Mouse (Mus musculus) lung, embryonic 16.5 days (tissue): ENCODE data around the gene C2cd4d. TPM values are rescaled to one million over a fixed set of nuclear protein-coding genes. Genes with fewer than 3 reads are reported as not detected.

Experiments
- ATAC-seq: fragments of 200-750 bp; cut with Nextera tagmentation; 2 replicates; pipeline ENCODE4 v1.8.0; 2017; ENCODE audit warnings: low read depth, mild to moderate bottlenecking, moderate library complexity
- H3K27ac ChIP-seq: fragments of 300-500 bp; sonication (generic); 2 replicates; pipeline ENCODE4 v1.5.1; 2014; ENCODE audit warnings: mild to moderate bottlenecking, control low read depth, low read length
- H3K27me3 ChIP-seq: fragments of 300-500 bp; sonication (generic); 2 replicates; pipeline ENCODE4 v1.6.1; 2014; ENCODE audit warnings: low read depth, low read length, mixed read lengths; ENCODE audit not compliant: control insufficient read depth, insufficient read depth
- H3K36me3 ChIP-seq: fragments of 300-500 bp; sonication (generic); 2 replicates; pipeline ENCODE4 v1.6.1; 2014; ENCODE audit warnings: low read length; ENCODE audit not compliant: control insufficient read depth, insufficient read depth
- H3K4me1 ChIP-seq: fragments of 300-500 bp; sonication (generic); replicated peaks from 2 replicates; pipeline ENCODE4 v1.6.1; 2014; ENCODE audit warnings: low read length, mixed read lengths; ENCODE audit not compliant: control insufficient read depth, insufficient read depth
- H3K4me2 ChIP-seq: fragments of 300-500 bp; sonication (generic); 2 replicates; pipeline ENCODE4 v1.6.1; 2014; ENCODE audit warnings: low read depth, low read length, control low read depth
- H3K4me3 ChIP-seq: fragments of 300-500 bp; sonication (generic); 2 replicates; pipeline ENCODE4 v1.5.1; 2014; ENCODE audit warnings: mild to moderate bottlenecking, low read length, control low read depth
- H3K9ac ChIP-seq: fragments of 300-500 bp; sonication (generic); 2 replicates; pipeline ENCODE4 v1.6.1; 2014; ENCODE audit warnings: low read length, control low read depth
- H3K9me3 ChIP-seq: fragments of 300-500 bp; sonication (generic); 2 replicates; pipeline ENCODE4 v1.6.1; 2016; ENCODE audit warnings: low read length; ENCODE audit not compliant: control insufficient read depth
- WGBS: fragments of 180-500 bp; shearing (Covaris S2); extraction: QIAGEN DNeasy Blood & Tissue Kit; methylation state at CpG from one replicate; pipeline ENCODE4 v1.1.7; 2014; 5-methylcytosine and 5-hydroxymethylcytosine counted together
- polyA plus RNA-seq: library from polyadenylated mRNA; unstranded; fragments of >200 nt; fragmentation: Nextera tagmentation; extraction: Ambion mirVana; gene quantifications from 2 replicates; pipeline ENCODE4 v1.2.1, GENCODE M21; 2015

C2cd4d gene
- polyA plus RNA-seq, 1 experiment from 2014 or later = 0.68 TPM

DNA sequence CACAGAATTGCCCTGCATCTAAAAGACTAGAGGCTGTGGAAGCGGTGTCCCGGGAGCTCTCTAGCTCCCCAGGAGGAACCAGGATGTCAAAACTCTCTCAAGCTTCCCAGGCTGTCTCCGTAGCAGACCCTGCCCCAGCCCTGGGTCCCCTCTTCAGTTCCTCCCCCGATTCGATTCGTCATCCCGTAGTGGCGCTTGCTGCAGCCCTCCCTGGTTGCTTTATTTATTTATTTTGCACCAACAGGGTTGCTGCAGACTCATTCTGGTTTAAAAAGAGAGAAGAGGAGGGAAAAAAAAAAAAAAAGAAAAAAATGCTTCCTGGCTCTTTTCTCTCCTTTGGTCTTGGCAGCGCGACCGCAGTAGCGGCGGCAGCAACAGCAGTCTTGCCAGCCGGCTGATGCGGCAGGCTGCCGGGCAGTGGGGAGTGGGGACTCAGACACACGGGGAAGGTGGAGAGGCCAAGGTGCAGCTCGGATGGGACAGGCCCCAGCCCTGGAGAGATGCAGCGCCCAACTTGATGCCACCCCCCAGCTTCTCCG, 36.8 kb downstream of the C2cd4d start:
- 3% methylated on average over 20 of the region's 20 CpGs for WGBS
- H3K9ac ChIP-seq = peak overlapping the region; percentile 36; the same call in 1 of the 2 replicates
- peaks cover 3% of the 10 kb centered on the region for H3K4me1 ChIP-seq
- no peak overlapping the region for H3K27ac ChIP-seq
- no peaks in the 10 kb centered on the region for H3K9me3 ChIP-seq
- no peaks in the 10 kb centered on the region for H3K36me3 ChIP-seq
- H3K27me3 ChIP-seq = peaks cover 7% of the 10 kb centered on the region
- peak overlapping the region; percentile 34 for H3K4me3 ChIP-seq
- peak overlapping the region; percentile 62 for H3K4me2 ChIP-seq
- peak; percentile 51 for ATAC-seq

DNA sequence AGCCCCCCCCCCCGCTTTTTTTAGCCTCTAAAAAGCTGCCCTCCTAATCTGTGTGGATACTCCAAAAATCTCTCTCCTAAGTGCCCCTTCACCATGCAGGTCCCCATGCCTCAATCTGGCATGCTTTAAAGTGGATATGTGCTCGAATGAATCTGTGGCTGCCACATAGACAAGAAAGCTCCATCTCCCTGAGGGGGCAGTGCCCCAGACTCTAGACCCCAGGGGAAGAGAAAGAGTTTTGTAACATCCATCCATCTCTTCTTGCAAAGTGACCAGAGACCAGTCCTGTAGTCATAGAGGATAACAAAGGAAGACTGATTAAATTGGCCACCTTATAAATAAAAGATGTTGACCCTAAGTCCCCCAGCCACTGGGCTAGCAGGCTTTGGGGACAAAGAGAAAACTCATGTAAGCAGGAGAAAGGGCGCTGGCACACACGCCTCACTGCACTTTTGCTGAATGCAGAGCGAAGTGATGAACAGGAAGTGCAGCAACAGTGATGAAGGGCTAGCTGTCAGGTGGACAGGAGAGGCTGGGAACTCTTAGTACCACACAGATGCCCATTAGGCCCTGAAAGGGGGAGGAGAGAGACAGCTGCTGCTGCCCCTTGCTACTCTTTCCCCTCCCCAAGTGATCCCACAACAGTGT, 37.5 kb downstream of the C2cd4d start:
- H3K9me3 ChIP-seq = no peaks in the 10 kb centered on the region
- H3K27me3 ChIP-seq = peaks cover 7% of the 10 kb centered on the region
- H3K4me2 ChIP-seq = no peak overlapping the region
- no peaks in the 10 kb centered on the region for H3K36me3 ChIP-seq
- H3K9ac ChIP-seq = no peak overlapping the region
- ATAC-seq = no peak
- no peak overlapping the region for H3K27ac ChIP-seq
- WGBS = 46% methylated on average over 5 of the region's 5 CpGs
- H3K4me3 ChIP-seq = no peak overlapping the region
- peaks cover 9% of the 10 kb centered on the region for H3K4me1 ChIP-seq

DNA sequence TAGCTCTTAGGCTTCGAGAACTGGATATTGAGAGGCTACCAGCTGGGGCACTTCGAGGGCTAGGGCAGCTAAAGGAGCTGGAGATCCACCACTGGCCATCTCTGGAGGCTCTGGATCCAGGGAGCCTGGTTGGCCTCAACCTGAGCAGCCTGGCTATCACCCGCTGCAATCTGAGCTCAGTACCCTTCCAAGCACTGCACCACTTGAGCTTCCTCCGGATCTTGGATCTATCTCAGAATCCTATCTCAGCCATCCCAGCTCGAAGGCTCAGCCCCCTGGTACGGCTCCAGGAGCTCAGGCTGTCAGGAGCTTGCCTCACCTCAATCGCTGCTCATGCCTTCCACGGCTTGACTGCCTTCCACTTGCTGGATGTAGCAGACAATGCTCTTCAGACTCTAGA, 40.2 kb downstream of the C2cd4d start:
- no peaks in the 10 kb centered on the region for H3K9me3 ChIP-seq
- no peak overlapping the region for H3K4me2 ChIP-seq
- H3K27ac ChIP-seq = no peak overlapping the region
- no peak for ATAC-seq
- no peak overlapping the region for H3K9ac ChIP-seq
- WGBS = 55% methylated on average over 8 of the region's 8 CpGs
- H3K4me3 ChIP-seq = no peak overlapping the region
- peaks cover 7% of the 10 kb centered on the region for H3K27me3 ChIP-seq
- peaks cover 14% of the 10 kb centered on the region for H3K4me1 ChIP-seq
- no peaks in the 10 kb centered on the region for H3K36me3 ChIP-seq

DNA sequence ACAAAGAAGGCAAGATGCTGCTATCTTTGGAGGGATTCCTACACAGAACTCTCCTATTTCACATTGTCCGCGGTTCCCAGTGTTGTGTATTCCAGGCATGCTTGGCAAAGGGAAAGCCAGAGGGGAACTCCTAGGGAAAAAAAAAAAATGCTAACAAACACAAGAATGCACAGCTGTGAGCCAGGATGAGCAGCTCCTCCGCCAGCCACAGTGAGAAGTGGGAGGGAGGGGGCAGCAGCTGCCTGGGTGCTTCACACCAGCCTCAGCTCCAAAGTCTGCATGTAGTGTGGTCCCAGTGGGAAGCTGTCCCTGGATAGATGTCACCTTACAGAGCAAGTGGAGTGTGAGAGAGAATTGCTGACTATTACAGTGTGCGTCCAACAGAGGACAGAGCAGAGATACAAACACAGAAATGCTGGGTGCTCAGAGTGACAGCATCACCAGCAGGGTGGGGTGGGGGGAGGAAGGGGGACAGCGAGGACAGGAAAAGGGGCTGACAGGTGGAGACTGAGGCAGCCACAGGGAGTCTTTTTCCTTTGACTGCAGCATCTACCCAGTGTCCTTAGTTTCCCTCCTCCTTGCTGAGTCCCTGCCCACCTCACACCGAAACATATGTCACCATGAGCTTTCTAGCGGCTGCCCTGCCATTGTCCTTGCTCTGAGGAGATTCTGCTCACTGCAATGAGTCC, 42.3 kb downstream of the C2cd4d start:
- H3K36me3 ChIP-seq = no peaks in the 10 kb centered on the region
- no peaks in the 10 kb centered on the region for H3K9me3 ChIP-seq
- no peak overlapping the region for H3K9ac ChIP-seq
- peaks cover 2% of the 10 kb centered on the region for H3K27me3 ChIP-seq
- peaks cover 10% of the 10 kb centered on the region for H3K4me1 ChIP-seq
- 19% methylated on average over 7 of the region's 7 CpGs for WGBS
- ATAC-seq = no peak
- no peak overlapping the region for H3K4me3 ChIP-seq
- H3K27ac ChIP-seq = peak overlapping the region; percentile 56
- H3K4me2 ChIP-seq = no peak overlapping the region

DNA sequence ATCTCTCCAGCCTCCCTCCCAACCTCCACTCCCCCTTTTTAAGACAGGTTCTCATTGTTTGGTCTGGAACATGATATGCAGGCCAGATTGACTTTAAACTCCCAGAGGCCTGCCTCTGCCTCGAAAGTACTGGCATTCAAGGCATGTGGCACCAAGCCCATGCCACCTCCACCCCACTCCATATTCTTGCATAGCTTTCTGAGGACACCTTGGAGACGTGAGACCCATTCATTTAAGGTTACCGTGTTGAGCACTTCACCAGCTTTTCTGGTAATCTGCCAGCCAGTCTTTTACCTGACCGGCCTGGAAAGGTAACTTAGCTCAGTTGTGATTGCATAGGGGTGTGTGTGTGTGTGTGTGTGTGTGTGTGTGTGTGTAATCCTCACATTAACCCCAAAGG, 43.3 kb downstream of the C2cd4d start:
- peak; percentile 93 for ATAC-seq
- WGBS = 35% methylated on average over 4 of the region's 4 CpGs

DNA sequence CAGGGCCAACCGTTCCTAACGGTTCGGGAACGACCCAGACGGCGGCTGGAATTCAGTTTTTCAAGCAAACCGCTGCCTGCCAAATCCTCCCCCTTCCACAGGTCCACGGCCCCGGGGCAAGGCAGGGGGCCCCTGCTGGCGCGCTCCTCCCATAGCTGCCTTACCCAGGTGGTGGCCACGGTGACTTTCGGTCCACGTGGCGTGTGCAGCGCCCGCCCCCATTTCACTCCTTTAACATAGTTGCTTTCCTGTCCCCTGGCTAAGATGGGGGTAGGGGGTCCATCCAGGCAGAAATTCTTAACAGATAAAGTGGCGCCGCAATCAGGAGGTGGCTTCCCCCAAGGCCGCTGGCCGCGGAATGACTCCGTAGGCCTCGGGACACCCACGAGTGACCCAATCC, 50.3 kb downstream of the C2cd4d start:
- 8% methylated on average over 25 of the region's 25 CpGs for WGBS
- peaks cover 9% of the 10 kb centered on the region for H3K4me1 ChIP-seq
- no peak overlapping the region for H3K27ac ChIP-seq
- H3K36me3 ChIP-seq = no peaks in the 10 kb centered on the region
- peak; percentile 43 for ATAC-seq
- no peaks in the 10 kb centered on the region for H3K9me3 ChIP-seq
- H3K9ac ChIP-seq = peak overlapping the region; percentile 53
- H3K4me3 ChIP-seq = peak overlapping the region; percentile 51
- H3K27me3 ChIP-seq = no peaks in the 10 kb centered on the region
- peak overlapping the region; percentile 69 for H3K4me2 ChIP-seq

More for the DNA sequence above, 43.3 kb downstream of the C2cd4d start:
- peak overlapping the region; percentile 83 for H3K27ac ChIP-seq
- H3K4me3 ChIP-seq = no peak overlapping the region
- peaks cover 10% of the 10 kb centered on the region for H3K4me1 ChIP-seq
- no peak overlapping the region for H3K9ac ChIP-seq
- H3K9me3 ChIP-seq = no peaks in the 10 kb centered on the region
- no peaks in the 10 kb centered on the region for H3K36me3 ChIP-seq
- no peaks in the 10 kb centered on the region; the same call in 1 of the 2 replicates for H3K27me3 ChIP-seq
- no peak overlapping the region for H3K4me2 ChIP-seq

DNA sequence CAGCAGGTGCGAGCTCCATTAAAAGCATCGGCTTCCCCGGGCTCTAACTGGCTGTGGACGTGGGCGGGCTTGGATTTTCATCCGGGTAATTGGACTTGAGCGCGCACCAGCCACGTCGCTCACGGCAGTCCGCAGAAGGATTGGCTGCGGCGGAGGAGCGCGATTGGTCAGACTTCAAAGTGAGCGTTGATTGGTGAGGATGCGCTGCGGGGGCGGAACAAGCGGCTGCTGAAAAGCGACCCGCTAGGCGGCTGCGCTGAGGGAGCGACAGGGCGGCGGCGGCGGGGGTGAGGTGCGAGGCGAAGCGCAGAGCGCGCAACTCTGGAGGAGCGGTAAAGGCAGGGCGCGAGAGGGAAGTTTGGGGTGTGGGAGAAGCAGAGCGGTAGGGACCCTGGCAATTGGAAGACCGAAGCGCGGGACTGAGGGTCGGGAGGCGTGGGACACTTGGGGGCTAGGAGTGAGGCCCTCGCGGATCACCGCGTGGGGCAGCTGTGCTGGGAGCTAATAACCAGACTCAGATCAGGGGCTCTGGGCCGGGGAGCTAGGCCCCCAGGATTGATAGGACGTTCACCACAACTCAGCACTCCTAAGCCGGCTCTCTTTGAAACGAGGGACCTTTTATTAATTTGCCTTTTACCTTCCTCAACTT, 50.9 kb downstream of the C2cd4d start, which contains the start of gene Tdrkh:
TSS of gene Tdrkh (plus strand) at position 243 of the 649 bp plus-strand sequence.
- 7% methylated on average over 52 of the region's 52 CpGs for WGBS
- H3K9ac ChIP-seq = peak within 1 kb of the TSS; percentile 58
- H3K4me3 ChIP-seq = peak within 1 kb of the TSS; percentile 51

More for the DNA sequence above, 50.9 kb downstream of the C2cd4d start, which contains the start of gene Tdrkh:
- Histone ChIP-seq H3K9me3 (no peaks in the 10 kb centered on the region), H3K4me1 (peaks cover 9% of the 10 kb centered on the region), H3K27me3 (no peaks in the 10 kb centered on the region), H3K4me2 (peak within 1 kb of the TSS; percentile 69), H3K36me3 (no peaks in the 10 kb centered on the region), H3K27ac (no peak within 1 kb of the TSS)
- ATAC-seq = peak; percentile 100
